Mouse (Mus musculus): ENCODE measurements around the gene Slc3a2.

Slc3a2 gene

GRCm38 (mm10) chr19:8663360-8663839 lies 59.8 kb downstream of the Slc3a2 start, which contains the start of gene Chrm1:
Chrm1 (plus strand) TSS chr19:8663789.
- DNase-seq (ENCODE audit: low read depth, low spot score), result no peak

DNA sequence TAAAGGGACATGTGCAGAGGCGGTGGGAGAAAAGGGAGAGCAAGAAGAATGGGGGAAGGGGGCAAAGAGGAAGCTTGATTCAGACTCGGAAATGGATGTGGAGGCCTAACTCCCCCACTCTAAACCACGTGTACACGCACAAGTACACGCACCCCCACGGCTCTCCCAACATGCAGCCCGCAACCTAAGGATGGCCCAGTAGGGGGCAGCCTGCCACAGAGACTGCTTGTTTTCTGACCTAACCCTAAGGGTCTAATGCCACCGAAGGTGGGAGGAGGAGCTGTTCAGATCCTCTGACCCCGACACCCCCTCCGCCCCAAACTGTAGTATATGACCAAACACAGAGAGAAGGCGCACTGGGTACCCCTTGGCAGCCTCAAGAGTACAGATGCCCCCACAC lies 60.8 kb downstream of the Slc3a2 start:
- DNase-seq (ENCODE audit: low read depth, low spot score), result peak; percentile 96

- peak; percentile 79 for DNase-seq (ENCODE audit: low read depth, low spot score)
These were observed 61.3 kb downstream of the Slc3a2 start for GRCm38 (mm10) chr19:8661821-8662307.

All from telencephalon, adult 2 months (tissue).